Mouse (Mus musculus) thymus, adult 2 months (tissue): Measurements from ENCODE around the gene Wipf3. TPM values are rescaled to one million over a fixed set of nuclear protein-coding genes. Genes with fewer than 3 reads are reported as not detected.

Experiments used
- DNase-seq: peaks from one replicate; pipeline ENCODE4 v3.0.0; 2021
- H3K27ac ChIP-seq: fragments of 200-500 bp; 2 replicates; pipeline ENCODE4 v1.5.1; 2012; ENCODE audit warnings: low read length, control low read depth; ENCODE audit not compliant: control insufficient read depth, insufficient read depth
- H3K27me3 ChIP-seq: fragments of 200-500 bp; 2 replicates; pipeline ENCODE4 v1.6.1; 2012; ENCODE audit warnings: mild to moderate bottlenecking, low read length, moderate library complexity, mixed read lengths; ENCODE audit not compliant: control insufficient read depth, insufficient read depth
- H3K36me3 ChIP-seq: fragments of 200-500 bp; 2 replicates; pipeline ENCODE4 v1.6.1; 2012; ENCODE audit warnings: mild to moderate bottlenecking, low read length, moderate library complexity; ENCODE audit not compliant: control insufficient read depth, insufficient read depth
- H3K4me1 ChIP-seq: fragments of 200-500 bp; replicated peaks from 2 replicates; pipeline ENCODE4 v1.6.1; 2012; ENCODE audit warnings: low read length; ENCODE audit not compliant: control insufficient read depth, insufficient read depth
- H3K4me3 ChIP-seq: fragments of 200-500 bp; 2 replicates; pipeline ENCODE4 v1.5.1; 2012; ENCODE audit warnings: mild to moderate bottlenecking, low read length, control low read depth, moderate library complexity; ENCODE audit not compliant: control insufficient read depth, insufficient read depth
- CTCF ChIP-seq: fragments of 200-500 bp; IDR thresholded peaks from 2 replicates; pipeline ENCODE4 v1.5.1; 2012; ENCODE audit warnings: mild to moderate bottlenecking, control low read depth, low read length, moderate library complexity, borderline replicate concordance; ENCODE audit not compliant: control insufficient read depth, poor library complexity, insufficient read depth; ENCODE audit errors: extremely low read depth
- POLR2A ChIP-seq: fragments of 200-500 bp; IDR thresholded peaks from 2 replicates; pipeline ENCODE4 v1.6.1; 2012; ENCODE audit warnings: mild to moderate bottlenecking, low read length, control low read depth, moderate library complexity; ENCODE audit not compliant: control insufficient read depth, poor library complexity, insufficient read depth; ENCODE audit errors: extremely low read depth
- WGBS: fragments of 180-500 bp; shearing (Covaris S2); methylation state at CpG from one replicate; pipeline ENCODE4 v1.1.7; 2018; 5-methylcytosine and 5-hydroxymethylcytosine counted together
- polyA plus RNA-seq: library from polyadenylated mRNA; depleted of rRNA; stranded (reverse); fragments of >200 nt; gene quantifications from 2 replicates; pipeline ENCODE4 v1.2.3, GENCODE M21; 2012

Wipf3 gene
- polyA plus RNA-seq, 1 experiment = 1.6 TPM

DNA sequence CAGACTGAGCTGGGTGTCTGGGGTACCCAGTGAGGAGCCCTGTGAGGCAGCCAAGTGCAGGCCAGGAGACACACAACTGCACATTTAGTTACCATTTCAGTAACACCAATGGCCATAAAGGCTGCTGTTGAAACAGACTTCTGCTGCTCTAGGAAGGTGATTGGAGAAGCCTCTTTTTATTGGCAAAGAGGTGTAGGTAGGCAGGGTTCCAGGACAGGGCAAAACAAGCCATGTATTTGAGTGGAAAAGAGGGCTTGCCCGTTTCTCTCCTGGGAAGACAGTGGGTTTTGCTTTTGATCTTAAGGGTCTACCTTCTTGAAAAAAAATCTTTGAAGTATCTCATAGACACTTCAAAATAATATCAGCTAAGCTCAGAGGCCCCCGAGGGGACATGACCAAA, 82.9 kb downstream of the Wipf3 start:
- no peaks in the 10 kb centered on the region for H3K27me3 ChIP-seq
- no peak overlapping the region for H3K4me3 ChIP-seq
- no peaks in the 10 kb centered on the region for H3K4me1 ChIP-seq
- WGBS = 90% methylated on average over 2 of the region's 2 CpGs
- no peak for DNase-seq
- H3K27ac ChIP-seq = no peak overlapping the region
- no peaks in the 10 kb centered on the region for H3K36me3 ChIP-seq
- TF ChIP-seq CTCF = no peak
- TF ChIP-seq POLR2A = no peak

DNA sequence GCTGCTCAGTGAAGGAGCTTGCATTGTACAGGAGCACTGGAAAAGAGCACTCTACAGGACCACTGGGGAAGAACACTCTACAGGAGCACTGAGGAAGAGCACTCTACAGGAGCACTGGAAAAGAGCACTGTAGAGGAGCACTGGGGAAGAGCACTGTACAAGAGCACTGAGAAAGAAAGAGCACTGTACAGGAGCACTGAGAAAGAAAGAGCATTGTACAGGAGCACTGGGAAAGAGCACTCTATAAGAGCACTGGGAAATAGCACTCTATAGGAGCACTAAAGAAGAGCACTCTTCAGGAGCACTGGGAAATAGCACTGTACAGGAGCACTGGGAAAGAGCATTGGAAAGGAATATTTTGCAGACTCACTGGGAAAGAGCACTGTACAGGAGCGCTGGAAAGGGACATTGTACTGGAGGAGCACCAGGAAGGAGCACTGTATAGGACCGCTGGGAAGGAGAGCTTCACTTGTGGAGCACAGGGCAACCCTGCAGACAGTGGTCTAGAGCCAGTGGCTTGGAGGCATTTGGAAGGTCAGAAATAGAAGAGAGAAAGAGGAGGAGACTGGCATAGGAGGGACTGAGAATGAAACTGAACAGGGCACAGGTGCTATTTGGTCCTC, 87.2 kb downstream of the Wipf3 start:
- H3K4me1 ChIP-seq = no peaks in the 10 kb centered on the region
- no peak for DNase-seq
- H3K27ac ChIP-seq = no peak overlapping the region
- H3K36me3 ChIP-seq = no peaks in the 10 kb centered on the region
- TF ChIP-seq POLR2A = no peak
- H3K4me3 ChIP-seq = no peak overlapping the region
- WGBS = 81% methylated on average over 2 of the region's 2 CpGs
- no peaks in the 10 kb centered on the region for H3K27me3 ChIP-seq

DNA sequence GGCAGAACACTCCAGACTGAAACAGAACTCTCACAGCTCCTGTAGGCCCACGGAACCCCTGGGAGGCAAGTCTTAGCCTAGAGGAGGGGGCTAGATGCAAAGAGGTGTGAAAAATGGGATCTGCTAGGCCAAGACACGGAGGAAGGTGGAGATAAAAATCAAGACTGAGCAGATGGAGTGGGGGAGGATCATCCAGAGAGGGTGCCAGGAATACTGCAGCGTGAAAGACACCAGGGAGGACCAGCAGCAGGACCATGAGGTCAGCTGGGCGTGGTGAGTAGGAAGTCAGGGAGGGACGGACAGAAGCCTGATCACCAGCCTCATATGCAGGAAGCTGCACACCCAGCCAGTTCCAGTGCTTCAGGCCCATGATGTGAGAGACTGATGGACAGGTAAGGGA, 89.4 kb downstream of the Wipf3 start:
- DNase-seq = no peak
- 81% methylated on average over 5 of the region's 5 CpGs for WGBS
- TF ChIP-seq CTCF (no peak), POLR2A (no peak)
- H3K4me3 ChIP-seq = no peak overlapping the region
- H3K27ac ChIP-seq = no peak overlapping the region
- H3K36me3 ChIP-seq = no peaks in the 10 kb centered on the region
- no peaks in the 10 kb centered on the region for H3K27me3 ChIP-seq
- no peaks in the 10 kb centered on the region for H3K4me1 ChIP-seq

DNA sequence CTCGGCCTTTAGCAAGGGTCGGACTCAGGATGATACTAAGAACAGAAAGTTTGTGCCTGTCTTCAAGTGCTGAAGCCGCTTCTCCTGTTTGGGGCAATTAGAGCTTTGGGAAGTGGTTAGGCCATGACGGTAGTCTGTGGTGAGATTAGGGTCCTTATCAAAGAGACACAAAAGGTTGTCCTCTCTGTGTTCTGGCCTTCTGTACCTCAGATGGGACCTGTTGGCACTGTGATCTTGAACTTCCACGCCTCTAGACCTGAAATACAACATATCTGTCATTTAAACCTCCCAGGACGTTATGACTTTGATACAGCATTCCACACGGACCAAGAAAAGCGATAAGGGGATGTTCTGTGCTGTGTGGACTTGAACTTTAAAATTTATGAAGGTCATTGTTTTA, 99.3 kb downstream of the Wipf3 start:
- WGBS = 66% methylated on average over 8 of the region's 8 CpGs
- H3K27ac ChIP-seq = no peak overlapping the region
- TF ChIP-seq CTCF (no peak), POLR2A (no peak)
- H3K36me3 ChIP-seq = no peaks in the 10 kb centered on the region
- H3K4me3 ChIP-seq = no peak overlapping the region
- no peaks in the 10 kb centered on the region for H3K4me1 ChIP-seq
- H3K27me3 ChIP-seq = no peaks in the 10 kb centered on the region
- no peak for DNase-seq

GRCm38 (mm10) chr6:54530182-54530581, 100.8 kb downstream of the Wipf3 start:
- no peaks in the 10 kb centered on the region for H3K4me1 ChIP-seq
- no peak for TF ChIP-seq CTCF
- no peak for TF ChIP-seq POLR2A
- H3K36me3 ChIP-seq = no peaks in the 10 kb centered on the region
- 95% methylated on average over 2 of the region's 2 CpGs for WGBS
- H3K27me3 ChIP-seq = no peaks in the 10 kb centered on the region
- DNase-seq = no peak
- H3K4me3 ChIP-seq = no peak overlapping the region
- H3K27ac ChIP-seq = no peak overlapping the region

GRCm38 (mm10) chr6:54531048-54531481, 101.7 kb downstream of the Wipf3 start:
- no peaks in the 10 kb centered on the region for H3K36me3 ChIP-seq
- DNase-seq = no peak
- H3K4me1 ChIP-seq = no peaks in the 10 kb centered on the region
- H3K27ac ChIP-seq = no peak overlapping the region
- no peak overlapping the region for H3K4me3 ChIP-seq
- no peaks in the 10 kb centered on the region for H3K27me3 ChIP-seq
- 75% methylated on average over 8 of the region's 8 CpGs for WGBS
- no peak for TF ChIP-seq CTCF
- no peak for TF ChIP-seq POLR2A

DNA sequence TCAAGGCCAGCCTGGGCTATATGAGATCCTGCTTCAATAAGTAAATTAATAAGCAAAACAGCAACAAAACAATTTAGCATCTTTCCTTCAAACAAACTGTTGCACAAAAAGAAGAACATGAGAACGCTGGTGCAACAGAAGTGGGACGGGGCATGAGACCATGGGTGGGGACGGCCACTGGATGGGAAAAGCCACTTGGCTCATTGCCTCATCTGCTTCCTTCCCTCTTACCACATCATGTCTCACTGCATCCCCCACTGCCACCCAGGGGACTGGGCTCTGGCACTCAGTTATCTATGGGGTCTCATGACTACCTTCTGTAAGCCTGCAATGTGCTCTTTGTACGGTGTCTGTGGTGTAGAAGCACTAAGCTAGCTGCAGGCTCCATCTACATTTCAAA, 106.1 kb downstream of the Wipf3 start:
- no peak overlapping the region for H3K4me3 ChIP-seq
- H3K36me3 ChIP-seq = no peaks in the 10 kb centered on the region
- no peak for TF ChIP-seq CTCF
- TF ChIP-seq POLR2A = no peak
- WGBS = 66% methylated on average over 4 of the region's 4 CpGs
- no peak for DNase-seq
- no peaks in the 10 kb centered on the region for H3K4me1 ChIP-seq
- no peaks in the 10 kb centered on the region for H3K27me3 ChIP-seq
- no peak overlapping the region for H3K27ac ChIP-seq
